Mouse (Mus musculus): ENCODE measurements around the gene Parpbp.
A peak's percentile ranks its signal among the peaks of the same experiment; 100 is the strongest.

Gene Parpbp

DNA sequence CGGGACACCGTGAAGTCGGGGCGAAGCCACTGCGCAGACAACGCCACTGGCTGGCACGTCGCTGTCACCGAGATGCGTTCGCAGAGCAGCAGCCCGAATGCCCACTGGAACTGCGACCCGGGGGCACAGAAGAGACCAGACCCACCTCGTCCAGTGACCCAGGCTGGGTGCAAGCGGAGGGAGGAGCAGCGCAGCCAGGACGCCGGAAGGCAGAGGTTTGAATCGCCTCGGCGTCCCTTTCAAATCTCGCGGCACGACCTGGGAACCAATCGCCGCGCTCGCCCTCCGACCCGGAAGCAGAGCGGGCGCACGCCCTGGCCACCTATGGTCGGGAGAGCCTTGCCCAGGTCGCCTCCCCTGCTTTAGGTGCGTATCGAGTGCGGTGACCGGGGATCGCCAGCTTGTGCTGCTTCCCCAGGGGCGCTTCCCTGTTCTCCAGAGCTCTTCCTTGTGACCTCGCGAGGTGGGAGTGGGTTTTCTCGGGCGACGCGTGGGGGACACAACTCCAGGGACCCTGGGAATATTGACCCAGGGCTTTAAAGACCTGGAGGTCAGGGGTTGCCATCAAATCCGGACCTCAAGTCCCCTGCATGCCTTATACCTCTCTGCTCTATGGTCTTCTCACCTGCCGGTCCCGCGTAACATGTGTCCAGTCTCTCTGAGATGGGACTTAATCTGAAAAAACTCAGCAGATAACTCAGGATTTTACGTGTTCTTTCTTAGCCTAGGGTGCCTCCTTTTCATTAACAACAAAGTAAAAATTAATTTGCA, at the start of gene Parpbp, which contains the start of gene Nup37:
Gene Parpbp, minus strand, starts transcription at position 235 of the 771 bp plus-strand sequence.
Gene Nup37, plus strand, starts transcription at position 286 of the 771 bp plus-strand sequence.
- DNase-seq: peak; percentile 90

DNA sequence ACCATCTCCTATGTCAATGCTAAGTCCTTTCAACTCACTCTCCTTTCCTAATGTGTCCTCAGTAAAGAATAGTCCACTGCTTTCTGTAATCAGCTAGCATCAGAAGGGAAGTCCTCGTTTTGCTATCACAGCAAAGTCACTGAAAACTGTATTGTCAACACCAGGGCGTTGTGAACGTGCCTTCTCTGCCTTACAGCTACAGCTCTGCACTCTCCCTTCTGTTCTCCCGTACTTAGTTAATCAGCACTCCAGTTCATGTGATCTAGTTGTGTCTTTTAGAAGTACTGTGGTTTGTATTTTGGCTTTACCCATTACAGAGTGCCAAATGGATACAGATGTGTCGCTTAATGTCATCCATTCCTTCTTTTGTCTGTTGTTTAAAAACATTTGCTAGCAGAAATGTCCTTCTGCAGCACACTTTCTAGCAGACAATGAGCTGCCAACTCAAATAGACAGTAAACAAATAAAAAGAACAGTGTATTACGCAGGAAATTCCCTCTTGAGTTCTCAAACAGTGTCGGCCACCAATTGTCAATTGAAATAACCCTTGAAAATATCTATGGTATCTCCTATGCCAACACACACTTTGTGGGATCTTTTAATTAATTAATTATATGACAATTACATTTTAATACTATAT, 20.8 kb upstream of the Parpbp start:
- DNase-seq: no peak

- no peak for DNase-seq
Measured at GRCm38 (mm10) chr10:88166158-88166557, 19.4 kb upstream of the Parpbp start.

DNA sequence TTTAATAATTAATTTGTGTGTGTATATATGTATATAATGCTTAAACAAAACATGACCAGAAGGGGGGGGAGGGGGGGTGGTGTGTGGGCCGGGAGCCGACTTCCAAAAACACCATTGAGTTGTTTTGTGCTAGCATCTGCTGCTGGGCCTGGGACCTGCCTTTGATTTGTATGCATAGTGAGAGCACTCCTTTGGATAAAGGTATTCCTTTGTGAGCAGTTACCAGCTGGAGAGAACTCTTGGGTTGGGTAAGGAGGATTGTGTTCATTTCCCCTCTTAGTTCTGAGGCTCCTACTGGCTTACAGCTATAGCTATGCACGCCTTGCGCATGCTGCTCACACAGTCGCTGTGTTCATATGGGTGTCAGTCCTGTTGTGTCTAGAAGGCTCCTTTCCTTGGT, 15.9 kb upstream of the Parpbp start:
- DNase-seq: no peak

- no peak for DNase-seq
Measured at GRCm38 (mm10) chr10:88162096-88162495, 15.4 kb upstream of the Parpbp start.

- no peak for DNase-seq
Measured at GRCm38 (mm10) chr10:88151658-88152057, 4.9 kb upstream of the Parpbp start.

DNA sequence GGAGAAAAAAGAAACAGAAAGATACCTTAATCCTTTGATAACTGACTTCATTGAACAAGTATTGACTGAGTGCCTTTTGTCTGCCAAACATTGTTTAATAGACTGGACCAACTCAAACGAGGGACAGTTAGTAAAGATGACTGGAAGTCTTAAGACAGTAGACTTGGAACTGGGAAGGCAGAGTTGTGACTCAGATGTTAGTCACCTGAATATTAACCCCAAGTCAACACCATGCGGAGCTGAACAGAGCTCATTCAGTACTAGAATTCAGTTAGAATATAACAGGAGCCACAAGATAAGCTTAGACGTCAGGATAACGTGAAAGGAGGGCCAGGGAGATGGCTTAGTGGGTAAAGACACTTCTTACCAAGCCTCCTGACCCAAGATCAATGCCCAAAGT, 3.6 kb upstream of the Parpbp start:
- DNase-seq: no peak

GRCm38 (mm10) chr10:88146187-88146586, 554 bp downstream of the Parpbp start:
- DNase-seq: no peak

DNA sequence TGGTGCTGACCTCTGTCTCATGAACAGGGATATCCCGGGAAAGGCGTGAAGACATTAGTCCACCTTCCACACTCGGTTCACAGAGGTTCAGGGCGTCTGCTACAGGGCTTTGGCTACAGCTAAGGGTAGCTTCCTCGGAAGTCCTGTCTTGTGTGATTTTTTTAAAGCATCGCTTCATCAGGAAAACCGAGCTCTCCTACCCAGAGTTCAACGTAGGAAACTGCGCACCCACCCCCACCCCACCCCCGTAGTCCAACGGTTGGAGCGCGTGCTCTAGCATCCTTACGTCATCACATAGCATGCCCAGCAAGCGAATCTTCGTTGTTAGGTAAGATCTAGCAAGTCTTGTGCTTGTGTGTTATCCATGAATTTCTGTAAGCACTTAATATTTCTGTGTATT, 11.1 kb downstream of the Parpbp start:
- DNase-seq: no peak

- DNase-seq: no peak
Measured at GRCm38 (mm10) chr10:88119721-88120120, 27.0 kb downstream of the Parpbp start.

- DNase-seq: no peak
Measured at GRCm38 (mm10) chr10:88113290-88113689, 33.5 kb downstream of the Parpbp start.

- DNase-seq: no peak
Measured at GRCm38 (mm10) chr10:88106169-88106568, 40.6 kb downstream of the Parpbp start.

DNA sequence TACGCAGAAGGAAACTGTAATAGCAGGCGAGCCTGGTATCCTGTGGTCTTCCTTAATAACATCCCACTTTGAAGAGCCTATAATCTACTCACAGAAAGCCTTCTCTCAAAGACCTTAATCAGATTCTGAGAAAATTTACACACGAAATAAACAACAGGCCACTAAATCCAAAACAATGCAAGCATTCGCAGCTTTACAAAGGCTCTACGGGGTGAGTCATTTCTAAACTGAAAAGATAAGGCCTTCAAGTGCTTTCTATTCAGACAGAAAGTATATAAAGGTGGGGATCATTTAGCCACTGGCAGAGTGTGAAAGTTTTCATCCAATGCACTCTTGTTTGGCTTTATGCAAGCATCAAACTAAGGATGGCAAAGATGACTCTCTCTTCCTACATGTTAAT, 56.0 kb downstream of the Parpbp start, which contains the start of gene Pmch:
Gene Pmch, plus strand, starts transcription at position 301 of the 400 bp plus-strand sequence.
- no peak for DNase-seq

- no peak for DNase-seq
Measured at GRCm38 (mm10) chr10:88067377-88067776, 79.4 kb downstream of the Parpbp start.

DNA sequence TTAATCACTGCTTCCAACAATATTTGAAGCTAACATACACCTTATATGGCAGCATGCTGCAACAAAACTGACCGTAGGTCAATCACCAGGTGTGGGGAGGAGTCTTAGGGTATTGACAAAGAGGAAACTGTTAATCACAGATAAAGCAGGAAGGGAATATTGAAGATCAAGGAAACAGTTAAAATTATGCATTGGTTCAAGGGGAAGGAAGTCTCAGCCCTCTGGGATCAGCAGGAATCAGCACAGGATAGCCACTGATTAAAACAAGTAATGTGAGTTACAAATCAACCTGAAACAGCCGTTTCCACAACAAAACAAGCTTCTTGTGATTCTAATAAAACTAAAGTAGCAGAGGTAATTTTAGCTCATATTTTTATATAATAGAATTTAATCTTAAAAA, 81.9 kb downstream of the Parpbp start:
- no peak for DNase-seq

- DNase-seq: no peak
Measured at GRCm38 (mm10) chr10:88063436-88063835, 83.3 kb downstream of the Parpbp start.

DNA sequence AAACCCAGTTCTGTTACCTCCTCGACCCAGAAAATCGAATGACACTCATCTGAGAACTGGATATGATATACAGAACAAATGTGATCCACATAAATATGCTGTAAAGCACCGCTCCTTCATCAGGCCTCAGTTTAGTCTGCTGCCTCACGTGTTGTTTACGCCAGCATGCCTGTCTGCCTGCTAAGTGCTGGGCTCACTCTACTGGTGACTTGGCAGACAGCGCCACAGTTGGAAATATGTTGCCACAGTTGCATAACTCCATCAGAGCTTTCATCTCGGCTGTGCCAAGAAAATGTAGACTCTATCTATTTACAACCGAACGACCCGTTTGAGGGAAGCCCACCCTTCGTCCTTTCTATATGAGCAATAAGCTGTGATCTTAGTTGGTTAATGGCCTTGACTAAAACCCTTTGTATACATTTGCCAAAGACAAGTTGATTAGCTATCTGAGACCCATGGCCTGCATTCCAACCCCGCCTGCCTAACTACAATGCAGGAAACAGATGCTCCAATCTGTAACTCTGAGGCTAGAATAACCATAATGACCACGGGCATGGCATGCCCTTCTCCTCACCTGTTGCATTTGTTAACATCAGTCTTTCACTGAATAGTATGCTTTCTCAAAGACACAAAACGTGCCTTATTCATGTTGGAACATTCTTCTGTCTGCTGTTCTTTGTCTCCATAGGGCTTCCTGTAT, 89.6 kb downstream of the Parpbp start:
- peak; percentile 64 for DNase-seq

GRCm38 (mm10) chr10:88054233-88054985, 92.3 kb downstream of the Parpbp start:
- DNase-seq: no peak

DNA sequence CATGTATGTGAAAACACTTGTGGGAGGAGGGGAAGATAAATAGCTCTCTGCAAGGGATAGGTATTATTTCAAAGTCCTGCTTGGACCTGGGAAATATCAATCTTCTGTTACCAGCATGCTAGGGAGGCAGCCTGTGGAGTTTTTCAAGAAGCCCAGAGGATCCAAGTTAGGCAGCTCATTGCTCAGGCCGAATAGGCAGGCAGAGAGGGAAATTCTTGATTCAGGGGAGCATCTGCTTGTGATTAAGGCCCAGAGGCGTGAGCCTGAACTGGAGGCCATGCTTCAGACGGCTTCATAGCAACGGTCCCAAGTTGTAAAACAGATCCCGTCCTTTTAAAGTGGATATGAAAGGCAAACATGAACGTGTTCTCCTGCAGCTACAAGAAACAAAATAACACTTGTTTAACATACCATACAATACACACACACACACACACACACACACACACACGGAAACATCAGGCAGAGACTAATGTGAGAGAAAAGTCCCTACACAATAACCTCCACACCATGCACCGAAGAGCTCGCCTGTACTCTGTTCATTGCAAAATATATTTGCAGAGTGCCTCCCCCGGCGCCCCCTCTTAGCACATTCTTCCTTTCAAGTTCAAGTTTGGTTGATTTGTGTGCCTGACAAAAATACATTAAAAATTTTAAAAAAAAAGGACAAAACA, 100.5 kb downstream of the Parpbp start:
- DNase-seq: no peak

GRCm38 (mm10) chr10:88044297-88044696, 102.4 kb downstream of the Parpbp start:
- no peak for DNase-seq

Data from lung, postnatal 10 days (tissue).